8 mouse cellular contexts compared by ENCODE assay signal in the genomic region with DNA sequence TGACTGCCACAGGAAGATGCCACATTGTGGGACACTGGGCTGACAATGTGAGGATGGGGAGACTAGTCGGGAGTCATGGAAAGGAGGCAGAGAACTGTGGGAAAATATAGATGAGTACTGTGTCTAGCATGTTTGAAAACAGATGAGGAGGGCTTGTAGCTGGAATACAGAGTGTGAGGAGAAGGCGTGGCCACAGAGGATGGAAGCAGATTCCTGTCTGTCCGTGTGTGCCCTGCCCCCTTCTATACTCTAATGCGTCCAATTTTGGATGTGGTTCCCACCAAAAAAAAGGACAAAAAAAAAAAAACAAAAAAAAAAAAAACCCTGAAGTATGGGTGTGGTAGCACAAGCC. TPM values are rescaled to one million over a fixed set of nuclear protein-coding genes. Genes with fewer than 3 reads are reported as not detected.
DNase-seq lines count a peak whose midpoint lies in the region; ATAC-seq and TF ChIP-seq lines count a peak whose summit lies in the region.

No protein-coding gene starts in this region.

- peak overlapping the region; percentile 47 for H3K9ac ChIP-seq in heart, embryonic 12.5 days
- no peak overlapping the region for H3K9ac ChIP-seq in ES-E14 (ENCODE audit: insufficient read depth, low read depth, low read length, poor library complexity, severe bottlenecking)

- DNase-seq in heart, adult 11 months, result no peak
- DNase-seq in ES-E14 (ENCODE audit: low read depth, low spot score) (no peak), adipocyte (ENCODE audit: low spot score) (no peak)
- DNase-seq in hindbrain, embryonic 10.5 days (ENCODE audit: low spot score), result no peak
- no peak for DNase-seq in midbrain, embryonic 10.5 days (ENCODE audit: low spot score)
- DNase-seq in ovary, postnatal 36 days (ENCODE audit: low spot score), result no peak

- H3K27me3 ChIP-seq in heart, embryonic 12.5 days (replicated peaks), result no peaks in the 10 kb centered on the region
- peaks cover 19% of the 10 kb centered on the region for H3K27me3 ChIP-seq in hindbrain, embryonic 10.5 days (ENCODE audit: insufficient read depth, poor library complexity, severe bottlenecking)
- H3K27me3 ChIP-seq in midbrain, embryonic 10.5 days (ENCODE audit: low read depth, poor library complexity, severe bottlenecking), result peaks cover 29% of the 10 kb centered on the region

- peaks cover 65% of the 10 kb centered on the region for H3K4me1 ChIP-seq in heart, embryonic 12.5 days (replicated peaks)
- H3K4me1 ChIP-seq in ES-E14 (ENCODE audit: control insufficient read depth in 2 of 2, insufficient read depth in 2 of 2, low read length in 2 of 2, poor library complexity in 1 of 2), result peaks cover 7 to 24% of the 10 kb centered on the region in 2 experiments; a peak in 3 of 4 replicates
- H3K4me1 ChIP-seq in hindbrain, embryonic 10.5 days (replicated peaks), result peaks cover 40% of the 10 kb centered on the region
- H3K4me1 ChIP-seq in midbrain, embryonic 10.5 days, result peaks cover 31% of the 10 kb centered on the region

- H3K4me2 ChIP-seq in heart, embryonic 12.5 days, result peak overlapping the region; percentile 84

- peaks cover 10% of the 10 kb centered on the region; the same call in 1 of the 2 replicates for H3K36me3 ChIP-seq in heart, embryonic 12.5 days
- no peaks in the 10 kb centered on the region for H3K36me3 ChIP-seq in ES-E14 (ENCODE audit: control insufficient read depth, insufficient read depth, low read length, poor library complexity, severe bottlenecking)
- H3K36me3 ChIP-seq in hindbrain, embryonic 10.5 days, result no peaks in the 10 kb centered on the region
- no peaks in the 10 kb centered on the region for H3K36me3 ChIP-seq in midbrain, embryonic 10.5 days

- peak overlapping the region; percentile 96 for H3K27ac ChIP-seq in heart, embryonic 12.5 days (ENCODE audit: poor library complexity, severe bottlenecking)
- H3K27ac ChIP-seq in ES-E14 (ENCODE audit: insufficient read depth, low read depth, low read length, poor library complexity, severe bottlenecking), result peak overlapping the region; percentile 61; the same call in 1 of the 2 replicates
- H3K27ac ChIP-seq in hindbrain, embryonic 10.5 days, result peak overlapping the region; percentile 72
- peak overlapping the region; percentile 65 for H3K27ac ChIP-seq in midbrain, embryonic 10.5 days (replicated peaks)

- peak; percentile 13; the same call in 1 of the 2 replicates for ATAC-seq in heart, embryonic 12.5 days (ENCODE audit: insufficient number of reproducible peaks, low FRiP score)
- ATAC-seq in monocyte, adult 5-6 weeks (replicated peaks; ENCODE audit: insufficient number of reproducible peaks, low FRiP score, low TSS enrichment, poor library complexity, severe bottlenecking), result no peak

- in situ Hi-C loops in ES-E14 (cut with MboI; ENCODE audit: low sequenced_read_pairs in 2 of 2, unreplicated experiment in 2 of 2), result no loop called here

- no peaks in the 10 kb centered on the region for H3K9me3 ChIP-seq in heart, embryonic 12.5 days (replicated peaks)
- H3K9me3 ChIP-seq in ES-E14 (ENCODE audit: control insufficient read depth, insufficient read depth, low read depth, low read length), result no peaks in the 10 kb centered on the region
- H3K9me3 ChIP-seq in hindbrain, embryonic 10.5 days, result no peaks in the 10 kb centered on the region
- H3K9me3 ChIP-seq in midbrain, embryonic 10.5 days (replicated peaks), result no peaks in the 10 kb centered on the region

- H3K4me3 ChIP-seq in heart, embryonic 12.5 days, result peak overlapping the region; percentile 51
- H3K4me3 ChIP-seq in ES-E14 (ENCODE audit: insufficient read depth in 1 of 2, low read depth in 1 of 2, low read length in 2 of 2, poor library complexity in 1 of 2, severe bottlenecking in 1 of 2), result peak overlapping the region; percentile 20 to 66; a peak in 3 of 4 replicates
- peak overlapping the region; percentile 50 for H3K4me3 ChIP-seq in hindbrain, embryonic 10.5 days
- peak overlapping the region; percentile 55 for H3K4me3 ChIP-seq in midbrain, embryonic 10.5 days

- WGBS in heart, embryonic 12.5 days, result 22% methylated on average over 4 of the region's 4 CpGs
- WGBS in hindbrain, embryonic 10.5 days, result 64% methylated on average over 4 of the region's 4 CpGs
- 56% methylated on average over 4 of the region's 4 CpGs for WGBS in midbrain, embryonic 10.5 days

TF ChIP-seq in ES-E14, 5 proteins besides CTCF, POLR2A, EP300 and RAD21:
- TF ChIP-seq HCFC1 (IDR thresholded peaks at IDR 0.05; ENCODE audit: borderline replicate concordance, insufficient read depth, low read length), result no peak
- TF ChIP-seq MAFK (IDR thresholded peaks at IDR 0.05; ENCODE audit: insufficient read depth, low read depth, low read length), result no peak
- no peak for TF ChIP-seq CHD2 (IDR thresholded peaks at IDR 0.05; ENCODE audit: low read depth, low read length)
- TF ChIP-seq ZC3H11A (IDR thresholded peaks at IDR 0.05; ENCODE audit: borderline replicate concordance, low read depth, low read length), result no peak
- 0 out of 2 replicates have a peak, but pooled peaks have one; percentile 21 for TF ChIP-seq ZNF384 (IDR thresholded peaks at IDR 0.05; ENCODE audit: low read depth, low read length)

RNA-seq across cellular contexts. Expression of gene Arhgap23, which starts 13.4 kb away (rescaled TPM):
- polyA plus RNA-seq in heart, embryonic 12.5 days (2016; fragmentation: Nextera tagmentation; extraction: Ambion mirVana), result 12.4 and 12.5 TPM in 2 replicates
- total RNA-seq in ES-E14 (2012; rRNA removed), result 22.6 and 26.3 TPM in 2 replicates
- 2.7 and 4.0 TPM in 2 replicates for polyA plus RNA-seq in hindbrain, embryonic 10.5 days (2016; fragmentation: Nextera tagmentation; extraction: Ambion mirVana)
- 1.9 and 2.3 TPM in 2 replicates for polyA plus RNA-seq in midbrain, embryonic 10.5 days (2016; fragmentation: Nextera tagmentation; extraction: Ambion mirVana)
- 4.7 to 5.8 TPM (median 5.0 TPM) in 3 replicates for total RNA-seq in monocyte, adult 5-6 weeks (2017)
